ENCODE assay signal across 10 mouse cellular contexts in the genomic region with DNA sequence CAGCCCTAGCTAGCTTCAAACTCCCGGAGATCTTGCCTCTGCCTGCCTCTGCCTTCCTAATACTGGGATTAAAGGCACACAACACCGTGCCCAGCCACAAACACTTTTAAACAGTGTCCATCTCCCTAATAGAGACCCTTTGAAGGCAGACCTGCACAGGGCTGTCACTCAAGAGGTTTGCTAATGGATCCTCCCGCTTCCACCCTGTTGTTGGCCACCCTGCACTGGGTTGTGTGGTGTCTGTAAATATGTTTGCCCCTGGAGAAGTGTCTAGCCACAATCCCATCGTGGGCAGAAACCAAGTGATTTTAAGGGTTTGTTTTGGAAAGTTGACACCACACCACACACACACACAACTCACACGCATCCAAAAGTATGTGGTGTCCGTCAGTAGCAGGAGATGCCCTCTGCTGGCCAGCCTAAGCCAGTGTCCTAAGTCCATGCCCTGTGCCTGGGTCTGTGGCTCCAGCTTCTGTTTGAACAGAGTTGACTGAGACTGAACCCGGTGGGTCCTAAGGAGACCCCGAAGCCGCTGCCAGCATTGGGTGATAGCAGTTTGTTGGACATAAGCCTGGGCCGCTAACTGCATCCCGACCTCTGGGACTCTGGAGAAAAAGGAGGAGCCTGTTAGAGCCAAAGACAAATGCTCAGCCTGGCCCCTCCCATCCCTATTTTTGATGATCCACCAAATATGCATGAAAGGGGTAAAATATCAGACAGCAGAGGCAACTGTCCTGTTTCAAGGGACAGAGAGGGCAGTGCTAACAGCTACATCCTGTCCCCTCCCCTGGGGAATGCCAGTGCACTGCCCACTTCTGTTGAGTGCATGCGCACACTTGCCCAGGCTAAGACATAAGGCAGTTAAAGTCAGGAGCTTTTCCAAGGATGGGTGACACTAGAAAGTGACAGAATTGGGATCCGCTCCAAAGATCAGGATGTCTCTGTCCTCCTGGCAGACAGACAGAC. TPM values are rescaled to one million over a fixed set of nuclear protein-coding genes. Genes with fewer than 3 reads are reported as not detected.
A peak's percentile ranks its signal among the peaks of the same experiment; 100 is the strongest.
DNase-seq lines count a peak whose midpoint lies in the region; ATAC-seq and TF ChIP-seq lines count a peak whose summit lies in the region.
"Had no signal": no experiment of that assay in that cellular context is flagged by ENCODE, and none has a peak within 500 bp of the region (broad histone marks: within the 10 kb centered on the region; RNA-seq: fewer than 3 reads in every experiment).

No protein-coding gene starts in this region.

- 0 out of 2 replicates have a peak, but pooled peaks have one; percentile 37 for ATAC-seq in erythroid progenitor cell, adult 5-6 weeks (replicated peaks; ENCODE audit: low FRiP score, poor library complexity, severe bottlenecking)

- TF ChIP-seq RAD21 in MEL (IDR thresholded peaks at IDR 0.05; ENCODE audit: low read depth, low read length) = peak; percentile 36

- no peak for TF ChIP-seq EP300 in MEL (IDR thresholded peaks at IDR 0.05; ENCODE audit: low read depth in 1 of 2, low read length in 2 of 2)

- H3K9me3 ChIP-seq in heart, embryonic 10.5 days = no peaks in the 10 kb centered on the region
- H3K9me3 ChIP-seq in MEL (replicated peaks; ENCODE audit: insufficient read depth, low read length) = no peaks in the 10 kb centered on the region
- H3K9me3 ChIP-seq: limb, embryonic 13.5 days had no signal

- peak; percentile 49 to 76 (median 63) for TF ChIP-seq CTCF in MEL (IDR thresholded peaks at IDR 0.05 in 2 of 3, conservative IDR thresholded peaks at IDR 0.05 in 1 of 3; ENCODE audit: control insufficient read depth in 1 of 3, insufficient read depth in 1 of 3, low read depth in 2 of 3, low read length in 3 of 3, poor library complexity in 1 of 3, severe bottlenecking in 1 of 3)

- peaks cover 10% of the 10 kb centered on the region; the same call in 1 of the 2 replicates for H3K27me3 ChIP-seq in heart, embryonic 10.5 days (ENCODE audit: insufficient read depth, poor library complexity, severe bottlenecking)
- no peaks in the 10 kb centered on the region for H3K27me3 ChIP-seq in MEL (ENCODE audit: control insufficient read depth in 1 of 2, insufficient read depth in 2 of 2, low read length in 2 of 2)
- H3K27me3 ChIP-seq: limb, embryonic 13.5 days had no signal

- peaks cover 20% of the 10 kb centered on the region for H3K4me1 ChIP-seq in heart, embryonic 10.5 days
- H3K4me1 ChIP-seq in MEL (ENCODE audit: control insufficient read depth in 1 of 2, insufficient read depth in 2 of 2, low read length in 2 of 2) = no peaks in the 10 kb centered on the region
- H3K4me1 ChIP-seq: limb, embryonic 13.5 days had no signal

- H3K36me3 ChIP-seq in heart, embryonic 10.5 days = peaks cover 37% of the 10 kb centered on the region
- no peaks in the 10 kb centered on the region for H3K36me3 ChIP-seq in MEL (ENCODE audit: control insufficient read depth in 1 of 2, insufficient read depth in 2 of 2, low read length in 2 of 2)

- peak; percentile 43 to 56 for DNase-seq in heart, adult 18-20 months
- DNase-seq in heart, embryonic 10.5 days (ENCODE audit: low spot score) = no peak
- DNase-seq in MEL (ENCODE audit: low read depth, low spot score) = peak; percentile 44
- DNase-seq in kidney, adult 9 months = peak; percentile 67
- DNase-seq in lung, postnatal 36 days = peak; percentile 68
- DNase-seq in right cerebral cortex, adult 2 months (ENCODE audit: low spot score in 2 of 2) = no peak
- no peak for DNase-seq in layer of hippocampus, postnatal 14 days (ENCODE audit: low spot score in 2 of 2)

- TF ChIP-seq POLR2A in MEL (IDR thresholded peaks at IDR 0.05; ENCODE audit: control insufficient read depth in 1 of 2, insufficient read depth in 1 of 2, low read depth in 1 of 2, low read length in 2 of 2, poor library complexity in 1 of 2) = no peak

- H3K27ac ChIP-seq in heart, embryonic 10.5 days = no peak overlapping the region; the same call in 1 of the 2 replicates
- H3K27ac ChIP-seq in MEL (ENCODE audit: control insufficient read depth, low read depth, low read length) = no peak overlapping the region
- H3K27ac ChIP-seq: limb, embryonic 13.5 days had no signal

- no peaks in the 10 kb centered on the region for H3K79me2 ChIP-seq in MEL (ENCODE audit: control insufficient read depth, insufficient read depth, low read length, poor library complexity)

- H3K9ac ChIP-seq in MEL (ENCODE audit: control insufficient read depth, low read depth, low read length, poor library complexity, severe bottlenecking) = no peak overlapping the region
- H3K9ac ChIP-seq: limb, embryonic 13.5 days had no signal

- 50% methylated on average over 13 of the region's 13 CpGs for WGBS in heart, embryonic 10.5 days

- no peak overlapping the region for H3K4me3 ChIP-seq in heart, embryonic 10.5 days
- H3K4me3 ChIP-seq in MEL (ENCODE audit: control insufficient read depth in 1 of 2, insufficient read depth in 1 of 2, low read depth in 2 of 2, low read length in 2 of 2) = no peak overlapping the region
- H3K4me3 ChIP-seq: limb, embryonic 13.5 days had no signal

TF ChIP-seq in MEL, 35 proteins besides CTCF, POLR2A, EP300 and RAD21:
- TF ChIP-seq UBTF (IDR thresholded peaks at IDR 0.05; ENCODE audit: borderline replicate concordance, insufficient read depth, low read depth, low read length) = no peak
- TF ChIP-seq MYB (IDR thresholded peaks at IDR 0.05; ENCODE audit: low read depth, low read length) = no peak
- TF ChIP-seq BHLHE40 (IDR thresholded peaks at IDR 0.05; ENCODE audit: borderline replicate concordance, low read depth, low read length) = no peak
- no peak for TF ChIP-seq E2F4 (IDR thresholded peaks at IDR 0.05; ENCODE audit: borderline replicate concordance, low read depth, low read length)
- TF ChIP-seq ETS1 (IDR thresholded peaks at IDR 0.05; ENCODE audit: low read depth, low read length) = no peak
- TF ChIP-seq ZC3H11A (IDR thresholded peaks at IDR 0.05; ENCODE audit: low read depth, low read length) = 0 out of 2 replicates have a peak, but pooled peaks have one; percentile 25
- TF ChIP-seq SMC3 (IDR thresholded peaks at IDR 0.05; ENCODE audit: low read depth, low read length) = peak; percentile 75
- no peak for TF ChIP-seq GABPA (IDR thresholded peaks at IDR 0.05; ENCODE audit: low read depth, low read length)
- no peak for TF ChIP-seq ZNF384 (IDR thresholded peaks at IDR 0.05; ENCODE audit: low read depth, low read length)
- no peak for TF ChIP-seq MAZ (IDR thresholded peaks at IDR 0.05; ENCODE audit: low read depth, low read length)
- TF ChIP-seq NRF1 (IDR thresholded peaks at IDR 0.05; ENCODE audit: insufficient read depth, low read depth, low read length, poor library complexity, severe bottlenecking) = no peak
- TF ChIP-seq RCOR1 (IDR thresholded peaks at IDR 0.05; ENCODE audit: low read depth, low read length) = no peak

RNA-seq across cellular contexts. Expression of gene Mthfr, which starts 21.5 kb away (rescaled TPM):
- 10 to 100 TPM in 1 of 2 experiments, 1 to 10 TPM in 1; 7.9 to 10.7 TPM for total RNA-seq in heart, adult 18-20 months (2021)
- 13.5 and 15.6 TPM in 2 replicates for polyA plus RNA-seq in heart, embryonic 10.5 days (2016; fragmentation: Nextera tagmentation; extraction: Ambion mirVana)
- 7.4 and 12.4 TPM in 2 replicates for total RNA-seq in MEL (2012; rRNA removed)
- polyA plus RNA-seq in MEL (2012; ENCODE audit: insufficient read depth in 1 of 2, insufficient read length in 2 of 2, low read depth in 1 of 2, low replicate concordance in 2 of 2, missing spikeins in 1 of 2) = 10 to 100 TPM in 1 of 2 experiments, not detected in 1; 15.5 TPM
- total RNA-seq in erythroid progenitor cell, adult 5-6 weeks (2015; ENCODE audit: low replicate concordance) = 5.8 and 8.0 TPM in 2 replicates
- 2.0 and 7.1 TPM in 2 replicates for total RNA-seq in erythroid progenitor cell, adult 5-6 weeks (2017; ENCODE audit: low replicate concordance)
- total RNA-seq in layer of hippocampus, postnatal 14 days (2021) = 10 to 100 TPM; 25.6 to 26.4 TPM

RNA-seq across cellular contexts. Expression of gene Clcn6, which starts 21.8 kb away (rescaled TPM):
- 1 to 10 TPM; 7.8 to 8.0 TPM for total RNA-seq in heart, adult 18-20 months (2021)
- 8.0 and 8.4 TPM in 2 replicates for polyA plus RNA-seq in heart, embryonic 10.5 days (2016; fragmentation: Nextera tagmentation; extraction: Ambion mirVana)
- total RNA-seq in MEL (2012; rRNA removed) = 5.8 and 8.2 TPM in 2 replicates
- polyA plus RNA-seq in MEL (2012; ENCODE audit: insufficient read depth in 1 of 2, insufficient read length in 2 of 2, low read depth in 1 of 2, low replicate concordance in 2 of 2, missing spikeins in 1 of 2) = 10 to 100 TPM in 1 of 2 experiments, not detected in 1; 17.5 TPM
- 1.3 and 2.5 TPM in 2 replicates for total RNA-seq in erythroid progenitor cell, adult 5-6 weeks (2015; ENCODE audit: low replicate concordance)
- 1.7 and 2.7 TPM in 2 replicates for total RNA-seq in erythroid progenitor cell, adult 5-6 weeks (2017; ENCODE audit: low replicate concordance)
- total RNA-seq in layer of hippocampus, postnatal 14 days (2021) = 10 to 100 TPM; 64.2 to 65.0 TPM

RNA-seq across cellular contexts. Expression of gene Agtrap, which starts 27.4 kb away (rescaled TPM):
- total RNA-seq in heart, adult 18-20 months (2021) = 10 to 100 TPM; 47.8 to 50.4 TPM
- 20.8 and 25.5 TPM in 2 replicates for polyA plus RNA-seq in heart, embryonic 10.5 days (2016; fragmentation: Nextera tagmentation; extraction: Ambion mirVana)
- 5.0 and 6.4 TPM in 2 replicates for total RNA-seq in MEL (2012; rRNA removed)
- 10 to 100 TPM in 1 of 2 experiments, not detected in 1; 16.0 TPM for polyA plus RNA-seq in MEL (2012; ENCODE audit: insufficient read depth in 1 of 2, insufficient read length in 2 of 2, low read depth in 1 of 2, low replicate concordance in 2 of 2, missing spikeins in 1 of 2)
- 4.6 and 5.8 TPM in 2 replicates for total RNA-seq in erythroid progenitor cell, adult 5-6 weeks (2015; ENCODE audit: low replicate concordance)
- 3.6 and 4.1 TPM in 2 replicates for total RNA-seq in erythroid progenitor cell, adult 5-6 weeks (2017; ENCODE audit: low replicate concordance)
- 1 to 10 TPM; 8.9 to 9.0 TPM for total RNA-seq in layer of hippocampus, postnatal 14 days (2021)

RNA-seq across cellular contexts. Expression of gene Nppa, which starts 59.9 kb away (rescaled TPM):
- 1,000 to 10,000 TPM; 1,365 to 1,908 TPM for total RNA-seq in heart, adult 18-20 months (2021)
- 2,404 and 4,482 TPM in 2 replicates for polyA plus RNA-seq in heart, embryonic 10.5 days (2016; fragmentation: Nextera tagmentation; extraction: Ambion mirVana)
- not detected in 2 replicates for total RNA-seq in MEL (2012; rRNA removed)
- polyA plus RNA-seq in MEL (2012; ENCODE audit: insufficient read depth in 1 of 2, insufficient read length in 2 of 2, low read depth in 1 of 2, low replicate concordance in 2 of 2, missing spikeins in 1 of 2) = under 1 TPM in 1 of 2 experiments, not detected in 1; 0.26 TPM
- total RNA-seq in erythroid progenitor cell, adult 5-6 weeks (2015; ENCODE audit: low replicate concordance) = not detected in 2 replicates
- not detected in 2 replicates for total RNA-seq in erythroid progenitor cell, adult 5-6 weeks (2017; ENCODE audit: low replicate concordance)
- under 1 TPM; 0.45 to 0.92 TPM for total RNA-seq in layer of hippocampus, postnatal 14 days (2021)
- total RNA-seq: adrenal gland, adult 18-20 months had no signal
- polyA plus RNA-seq: limb, embryonic 13.5 days had no signal

Comparison
In these comparisons a context has a peak if more than half of its experiments do, and no peak if none do; other contexts are left out.
1. DNase-seq: peak in heart, adult 18-20 months (2 of 2), MEL (single experiment), kidney, adult 9 months (single experiment) and lung, postnatal 36 days (single experiment); none in heart, embryonic 10.5 days (single experiment), right cerebral cortex, adult 2 months (0 of 2) and layer of hippocampus, postnatal 14 days (0 of 2).